Mouse (Mus musculus): ENCODE measurements around the gene Hmgb1. TPM values are rescaled to one million over a fixed set of nuclear protein-coding genes. Genes with fewer than 3 reads are reported as not detected.
"Not testable (repeated sequence)": the region's sequence is repeated elsewhere in the genome, so short reads cannot be mapped to it uniquely, and the experiment has no call there.

Hmgb1 gene
- polyA plus RNA-seq, 1 experiment from 2014 or later: 1,827 TPM

DNA sequence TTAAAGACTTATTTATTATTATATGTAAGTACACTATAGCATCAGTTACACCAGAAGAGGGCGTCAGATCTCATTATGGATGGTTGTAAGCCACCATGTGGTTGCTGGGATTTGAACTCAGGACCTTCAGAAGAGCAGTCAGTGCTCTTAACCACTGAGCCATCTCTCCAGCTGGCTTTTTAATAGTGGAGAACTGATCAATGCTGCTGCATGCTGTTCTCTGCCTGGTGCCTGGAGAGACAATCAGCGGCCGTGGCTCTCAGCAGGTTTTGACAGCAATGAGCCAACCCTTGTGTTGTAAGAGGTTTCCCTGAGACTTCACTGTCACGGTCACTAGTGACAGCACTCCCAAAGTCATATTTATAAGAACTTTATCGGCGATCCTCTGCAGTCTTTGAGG, 46.2 kb downstream of the Hmgb1 start:
- not testable (repeated sequence) for H3K9ac ChIP-seq; ATAC-seq; H3K27ac ChIP-seq; H3K4me2 ChIP-seq; H3K9me3 ChIP-seq (replicated peaks); H3K4me3 ChIP-seq; H3K4me1 ChIP-seq; H3K27me3 ChIP-seq; H3K36me3 ChIP-seq (ENCODE audit: poor library complexity, severe bottlenecking)
- WGBS: 95% methylated on average over 6 of the region's 6 CpGs

- Histone ChIP-seq H3K27ac (no peak overlapping the region), H3K4me1 (no peaks in the 10 kb centered on the region), H3K4me2 (no peak overlapping the region), H3K27me3 (no peaks in the 10 kb centered on the region), H3K9me3 (replicated peaks) (no peaks in the 10 kb centered on the region), H3K9ac (no peak overlapping the region), H3K36me3 (ENCODE audit: poor library complexity, severe bottlenecking) (no peaks in the 10 kb centered on the region), H3K4me3 (no peak overlapping the region)
- ATAC-seq: no peak
- WGBS: 84% methylated on average over 3 of the region's 3 CpGs
Observed at GRCm38 (mm10) chr5:149137447-149137846, 46.8 kb downstream of the Hmgb1 start.

DNA sequence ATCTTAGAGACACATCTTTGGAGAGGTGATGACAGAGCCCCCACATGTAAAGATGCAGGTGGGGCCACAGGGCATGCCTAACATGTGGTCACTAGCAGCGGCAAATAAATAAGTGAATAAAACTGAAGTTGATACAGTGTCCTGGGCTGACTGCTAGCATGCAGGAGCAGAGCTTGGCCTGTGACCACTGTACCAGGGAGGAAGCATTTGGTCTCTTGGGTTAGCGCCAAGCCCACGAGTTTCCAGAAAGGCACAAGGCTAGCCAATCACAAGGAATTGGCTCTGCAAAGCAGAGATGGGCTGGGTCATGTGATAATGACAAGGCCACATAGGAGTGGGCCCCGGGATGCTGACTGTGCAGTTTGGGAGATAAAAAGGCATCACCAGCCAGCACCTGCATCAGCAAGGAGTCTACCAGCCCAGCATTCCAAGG, 47.3 kb downstream of the Hmgb1 start:
- WGBS: 83% methylated on average over 4 of the region's 4 CpGs
- no peaks in the 10 kb centered on the region for H3K27me3 ChIP-seq
- no peaks in the 10 kb centered on the region for H3K4me1 ChIP-seq
- no peak overlapping the region for H3K27ac ChIP-seq
- ATAC-seq: no peak
- no peak overlapping the region for H3K4me2 ChIP-seq
- H3K9ac ChIP-seq: no peak overlapping the region
- no peaks in the 10 kb centered on the region for H3K9me3 ChIP-seq (replicated peaks)
- H3K4me3 ChIP-seq: no peak overlapping the region
- no peaks in the 10 kb centered on the region for H3K36me3 ChIP-seq (ENCODE audit: poor library complexity, severe bottlenecking)

- WGBS: 77% methylated on average over 10 of the region's 10 CpGs
- Histone ChIP-seq H3K4me1 (no peaks in the 10 kb centered on the region), H3K27ac (no peak overlapping the region), H3K4me2 (no peak overlapping the region), H3K9ac (no peak overlapping the region), H3K27me3 (no peaks in the 10 kb centered on the region), H3K4me3 (no peak overlapping the region), H3K9me3 (replicated peaks) (no peaks in the 10 kb centered on the region), H3K36me3 (ENCODE audit: poor library complexity, severe bottlenecking) (no peaks in the 10 kb centered on the region)
- ATAC-seq: no peak
Observed at GRCm38 (mm10) chr5:149135455-149136354, 48.6 kb downstream of the Hmgb1 start.

DNA sequence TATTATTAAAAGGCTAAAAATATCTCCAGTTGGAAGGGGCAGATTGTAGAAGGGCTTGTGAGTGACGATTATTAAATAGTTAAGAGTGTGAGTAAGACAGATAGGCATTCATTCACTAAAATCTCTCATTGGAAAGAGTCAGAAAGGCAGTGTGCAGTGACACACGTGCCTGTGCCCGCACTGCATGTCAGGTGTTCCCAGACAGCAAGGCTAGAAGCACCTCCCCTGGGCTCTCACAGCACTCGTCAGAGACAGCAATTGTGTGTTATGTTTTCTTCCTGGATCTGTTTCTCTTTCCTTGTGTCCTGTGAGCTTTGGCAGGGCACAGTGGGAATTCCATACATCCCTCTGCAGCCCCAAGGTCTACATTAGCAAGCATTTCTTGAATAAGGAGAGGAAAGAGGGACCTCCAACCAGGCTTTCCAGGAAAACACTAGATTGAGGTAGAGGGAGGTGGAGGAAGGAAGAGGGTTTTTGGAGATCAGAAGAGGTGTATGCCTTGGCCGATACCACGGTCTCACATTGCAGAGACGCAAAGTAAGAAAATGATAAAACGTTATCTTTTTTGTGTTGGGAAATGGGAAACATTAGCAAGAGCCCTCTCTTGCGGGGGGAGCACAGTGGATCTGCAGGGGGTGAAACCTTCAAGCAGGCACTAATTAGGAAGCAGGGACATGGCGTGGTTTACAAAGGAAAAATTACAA, 49.4 kb downstream of the Hmgb1 start:
- H3K27me3 ChIP-seq: no peaks in the 10 kb centered on the region
- no peaks in the 10 kb centered on the region for H3K4me1 ChIP-seq
- no peak overlapping the region for H3K4me3 ChIP-seq
- no peak overlapping the region for H3K4me2 ChIP-seq
- H3K9ac ChIP-seq: no peak overlapping the region
- H3K36me3 ChIP-seq (ENCODE audit: poor library complexity, severe bottlenecking): no peaks in the 10 kb centered on the region
- no peaks in the 10 kb centered on the region for H3K9me3 ChIP-seq (replicated peaks)
- ATAC-seq: no peak
- no peak overlapping the region for H3K27ac ChIP-seq
- WGBS: 72% methylated on average over 10 of the region's 10 CpGs

DNA sequence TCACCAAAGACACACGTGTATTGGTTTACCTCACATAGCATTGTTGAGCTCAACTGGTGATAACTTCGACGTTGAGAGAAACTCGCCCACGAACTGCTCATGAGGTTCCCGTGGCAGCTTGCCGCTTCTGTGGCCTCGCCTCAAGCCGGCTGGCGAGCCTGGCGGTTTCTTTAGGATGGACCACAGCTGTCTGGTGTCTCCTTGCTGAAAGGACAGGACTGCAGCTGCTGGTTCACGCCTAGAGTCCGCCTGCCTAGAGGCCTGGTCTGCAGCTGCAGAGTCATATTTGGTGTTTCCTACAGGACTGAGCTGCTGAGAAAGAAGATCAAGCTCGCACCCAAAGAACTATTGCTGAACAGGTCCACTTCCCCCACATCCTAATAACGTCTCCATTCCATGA, 55.8 kb downstream of the Hmgb1 start:
- H3K36me3 ChIP-seq (ENCODE audit: poor library complexity, severe bottlenecking): no peaks in the 10 kb centered on the region
- H3K4me3 ChIP-seq: no peak overlapping the region
- H3K27ac ChIP-seq: no peak overlapping the region
- no peaks in the 10 kb centered on the region for H3K27me3 ChIP-seq
- 92% methylated on average over 15 of the region's 15 CpGs for WGBS
- H3K4me1 ChIP-seq: no peaks in the 10 kb centered on the region
- no peak for ATAC-seq
- no peak overlapping the region for H3K4me2 ChIP-seq
- no peaks in the 10 kb centered on the region for H3K9me3 ChIP-seq (replicated peaks)
- no peak overlapping the region for H3K9ac ChIP-seq

DNA sequence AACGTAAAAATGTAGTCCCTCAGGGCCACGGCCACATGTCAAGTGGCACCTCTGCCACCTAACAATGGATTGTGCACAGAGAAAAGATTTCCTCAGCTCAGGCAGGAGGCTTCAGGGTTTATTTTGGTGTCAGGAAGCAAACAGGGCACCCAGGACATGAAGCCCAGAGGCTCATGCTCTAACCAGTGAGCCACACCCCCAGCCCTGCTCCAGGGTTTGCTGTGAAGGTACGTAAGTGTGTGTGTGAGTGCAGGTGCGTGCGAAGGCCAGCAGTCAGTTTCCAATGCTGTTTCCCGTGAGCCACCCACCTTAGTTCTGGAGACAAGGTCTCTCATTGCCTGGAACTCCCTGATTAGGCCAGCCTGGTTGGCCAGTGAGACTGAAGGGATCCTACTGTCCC, 60.5 kb downstream of the Hmgb1 start:
- no peaks in the 10 kb centered on the region for H3K36me3 ChIP-seq (ENCODE audit: poor library complexity, severe bottlenecking)
- H3K27ac ChIP-seq: no peak overlapping the region
- no peaks in the 10 kb centered on the region for H3K4me1 ChIP-seq
- no peak overlapping the region for H3K4me2 ChIP-seq
- H3K9me3 ChIP-seq (replicated peaks): no peaks in the 10 kb centered on the region
- ATAC-seq: no peak
- H3K27me3 ChIP-seq: no peaks in the 10 kb centered on the region
- 93% methylated on average over 6 of the region's 6 CpGs for WGBS
- H3K9ac ChIP-seq: no peak overlapping the region
- no peak overlapping the region for H3K4me3 ChIP-seq

DNA sequence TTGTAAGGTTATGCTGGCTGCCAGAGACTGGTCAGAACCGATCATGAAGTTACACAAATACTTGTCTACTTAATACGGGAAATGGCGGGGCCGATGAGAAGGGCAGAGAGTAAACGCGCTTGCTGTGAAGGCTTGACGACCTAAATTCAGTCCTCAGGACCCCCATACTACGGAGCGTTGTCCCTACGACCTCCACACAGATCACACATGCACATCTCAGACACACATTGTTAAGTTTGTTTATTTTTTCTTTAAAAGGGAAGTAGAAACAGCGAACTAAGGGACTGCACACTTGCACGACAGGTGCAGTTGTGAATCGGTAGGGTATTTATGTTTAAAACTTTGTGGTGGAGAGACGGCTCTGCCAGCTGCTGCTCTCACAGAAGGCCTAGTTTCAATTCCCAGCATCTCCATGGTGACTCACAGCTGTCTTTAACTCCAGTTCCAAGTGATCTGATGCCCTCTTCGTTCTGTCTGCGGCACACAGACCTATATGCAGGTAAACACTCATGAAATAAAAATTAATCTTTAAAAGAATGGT, 64.9 kb downstream of the Hmgb1 start:
- Histone ChIP-seq H3K4me2 (no peak overlapping the region), H3K9ac (no peak overlapping the region), H3K36me3 (ENCODE audit: poor library complexity, severe bottlenecking) (no peaks in the 10 kb centered on the region), H3K4me3 (no peak overlapping the region), H3K27ac (no peak overlapping the region), H3K9me3 (replicated peaks) (no peaks in the 10 kb centered on the region), H3K4me1 (no peaks in the 10 kb centered on the region), H3K27me3 (no peaks in the 10 kb centered on the region)
- WGBS: 92% methylated on average over 16 of the region's 16 CpGs
- ATAC-seq: no peak

DNA sequence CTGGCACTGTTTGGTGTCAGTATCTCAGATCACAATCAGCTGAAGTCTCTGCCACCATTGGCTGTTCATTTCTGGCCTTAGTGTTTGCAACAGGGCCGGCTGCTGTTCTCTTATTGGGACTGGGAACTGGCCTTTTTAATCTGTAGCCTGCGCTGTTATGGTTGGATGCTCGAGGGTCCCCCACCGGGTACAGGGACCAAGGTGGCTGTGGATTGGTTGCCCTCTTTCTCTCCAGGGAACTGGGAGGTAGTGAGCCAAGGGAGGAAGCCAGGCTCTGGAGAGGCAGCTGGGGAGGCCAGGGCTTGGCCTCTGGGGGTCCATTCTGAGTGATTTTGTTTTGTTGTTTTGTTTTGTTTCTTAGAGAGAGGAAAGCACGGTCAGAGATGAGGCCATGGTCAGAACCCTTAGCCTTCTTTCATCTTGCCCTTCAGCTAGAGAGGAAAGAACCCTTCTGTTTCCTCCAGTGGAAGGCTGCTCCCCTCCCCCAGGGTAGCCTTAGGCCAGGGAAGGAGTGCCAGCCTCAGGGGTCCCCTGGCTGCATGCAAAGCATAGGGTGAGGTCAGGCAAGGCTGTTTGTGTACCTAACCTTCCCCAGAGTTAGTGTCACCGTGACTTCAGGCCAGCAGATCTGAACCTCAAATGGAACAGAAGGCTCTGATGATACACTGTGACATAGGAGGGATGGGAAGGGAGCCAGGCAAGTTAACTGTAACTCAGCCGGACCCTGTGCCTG, 66.3 kb downstream of the Hmgb1 start:
- H3K4me2 ChIP-seq: no peak overlapping the region

GRCm38 (mm10) chr5:149114587-149114986, 69.7 kb downstream of the Hmgb1 start:
- no peak overlapping the region for H3K9ac ChIP-seq
- WGBS: 64% methylated on average over 9 of the region's 9 CpGs
- ATAC-seq: no peak
- H3K27ac ChIP-seq: no peak overlapping the region
- no peaks in the 10 kb centered on the region for H3K4me1 ChIP-seq
- H3K4me3 ChIP-seq: no peak overlapping the region
- H3K4me2 ChIP-seq: no peak overlapping the region
- H3K9me3 ChIP-seq (replicated peaks): no peaks in the 10 kb centered on the region
- no peaks in the 10 kb centered on the region for H3K36me3 ChIP-seq (ENCODE audit: poor library complexity, severe bottlenecking)
- no peaks in the 10 kb centered on the region for H3K27me3 ChIP-seq

More for the DNA sequence above, 66.3 kb downstream of the Hmgb1 start:
- WGBS: 34% methylated on average over 7 of the region's 7 CpGs
- no peak overlapping the region for H3K27ac ChIP-seq
- ATAC-seq: no peak
- no peaks in the 10 kb centered on the region for H3K4me1 ChIP-seq
- H3K9ac ChIP-seq: no peak overlapping the region
- H3K27me3 ChIP-seq: no peaks in the 10 kb centered on the region
- H3K36me3 ChIP-seq (ENCODE audit: poor library complexity, severe bottlenecking): no peaks in the 10 kb centered on the region
- H3K4me3 ChIP-seq: no peak overlapping the region
- H3K9me3 ChIP-seq (replicated peaks): no peaks in the 10 kb centered on the region

GRCm38 (mm10) chr5:149114034-149114433, 70.3 kb downstream of the Hmgb1 start:
- H3K4me3 ChIP-seq: no peak overlapping the region
- ATAC-seq: no peak
- no peaks in the 10 kb centered on the region for H3K4me1 ChIP-seq
- no peak overlapping the region for H3K9ac ChIP-seq
- H3K27me3 ChIP-seq: no peaks in the 10 kb centered on the region
- WGBS: 69% methylated on average over 7 of the region's 7 CpGs
- H3K4me2 ChIP-seq: no peak overlapping the region
- no peaks in the 10 kb centered on the region for H3K9me3 ChIP-seq (replicated peaks)
- H3K27ac ChIP-seq: no peak overlapping the region
- H3K36me3 ChIP-seq (ENCODE audit: poor library complexity, severe bottlenecking): no peaks in the 10 kb centered on the region

DNA sequence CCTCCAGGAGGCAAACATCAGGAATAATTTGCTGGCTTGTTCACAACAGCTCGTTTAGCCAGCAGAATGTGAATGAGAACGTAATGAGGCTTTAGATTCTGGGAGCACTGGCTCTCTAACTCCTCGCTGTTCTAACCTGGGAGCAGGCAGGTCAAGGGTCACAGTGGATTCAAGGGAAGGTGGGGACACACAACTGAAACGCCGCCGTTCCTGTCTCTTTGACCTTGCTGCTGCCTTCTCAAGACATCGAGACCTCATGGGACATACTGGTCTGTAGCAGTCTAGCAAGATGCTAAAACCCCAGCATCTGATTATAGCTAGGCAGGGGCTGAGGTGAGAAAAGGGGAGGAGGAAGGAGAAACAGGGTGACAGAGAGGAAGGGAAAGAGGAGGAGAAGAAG, 70.8 kb downstream of the Hmgb1 start:
- Histone ChIP-seq H3K9me3 (replicated peaks) (no peaks in the 10 kb centered on the region), H3K36me3 (ENCODE audit: poor library complexity, severe bottlenecking) (no peaks in the 10 kb centered on the region), H3K4me3 (no peak overlapping the region), H3K27me3 (no peaks in the 10 kb centered on the region), H3K27ac (no peak overlapping the region), H3K9ac (no peak overlapping the region), H3K4me1 (no peaks in the 10 kb centered on the region), H3K4me2 (no peak overlapping the region)
- WGBS: 64% methylated on average over 7 of the region's 7 CpGs
- ATAC-seq: no peak
